Mouse (Mus musculus) ES-E14 (cell line): ENCODE data around the gene Pdyn.

Experiments used
- CHD2 ChIP-seq: IDR thresholded peaks from 2 replicates; pipeline ENCODE4 v1.6.1; 2014; ENCODE audit warnings: mild to moderate bottlenecking, low read depth, low read length, inconsistent platforms
- HCFC1 ChIP-seq: IDR thresholded peaks from 2 replicates; pipeline ENCODE4 v1.6.1; 2012; ENCODE audit warnings: low read length, inconsistent platforms, borderline replicate concordance; ENCODE audit not compliant: insufficient read depth
- ZC3H11A ChIP-seq: IDR thresholded peaks from 2 replicates; pipeline ENCODE4 v1.6.1; 2012; ENCODE audit warnings: low read depth, mild to moderate bottlenecking, inconsistent platforms, low read length, borderline replicate concordance
- ZNF384 ChIP-seq: IDR thresholded peaks from 2 replicates; pipeline ENCODE4 v1.6.1; 2012; ENCODE audit warnings: low read depth, low read length, inconsistent platforms

DNA sequence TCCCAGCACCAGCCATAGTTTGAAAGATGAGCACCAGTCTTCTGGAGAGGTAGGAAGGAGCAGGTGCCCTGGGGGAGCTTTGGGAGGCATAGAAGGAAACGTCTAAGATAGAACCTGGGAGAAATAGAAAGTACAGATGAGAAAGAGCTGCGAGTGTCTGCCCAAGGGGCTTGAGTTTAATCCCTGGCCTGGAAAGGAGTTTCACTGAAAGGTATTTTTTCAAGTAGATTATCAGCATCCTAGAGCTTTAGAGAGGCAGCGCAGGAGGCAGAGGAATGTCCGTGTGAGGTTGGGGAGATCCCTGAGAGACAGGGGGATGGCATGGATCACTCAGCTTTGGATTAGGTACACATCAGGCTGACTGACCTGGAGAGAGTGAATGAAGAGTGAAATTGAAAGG is 27.7 kb downstream of the Pdyn start:
- no peak for TF ChIP-seq ZNF384
- no peak for TF ChIP-seq HCFC1
- TF ChIP-seq ZC3H11A, result no peak
- no peak for TF ChIP-seq CHD2
